Mouse (Mus musculus): ENCODE results near the gene Znhit6. TPM values are rescaled to one million over a fixed set of nuclear protein-coding genes. Genes with fewer than 3 reads are reported as not detected.
A peak's percentile ranks its signal among the peaks of the same experiment; 100 is the strongest.

The Znhit6 gene
- polyA plus RNA-seq, 1 experiment = 26.9 TPM

- H3K36me3 ChIP-seq (ENCODE audit: control insufficient read depth, insufficient read depth) = peaks cover 47% of the 10 kb centered on the region
- H3ac ChIP-seq (ENCODE audit: control insufficient read depth, insufficient read length, low read depth) = peak overlapping the region; percentile 87
- peaks cover 59% of the 10 kb centered on the region for H3K79me2 ChIP-seq (ENCODE audit: control insufficient read depth, insufficient read depth)
- TF ChIP-seq USF1 (IDR thresholded peaks at IDR 0.05; ENCODE audit: low read depth) (no peak), MYOG (IDR thresholded peaks at IDR 0.05; ENCODE audit: control insufficient read depth, extremely low read depth, insufficient read length) (no peak), CEBPB (IDR thresholded peaks at IDR 0.05; ENCODE audit: low read depth) (no peak), MAX (IDR thresholded peaks at IDR 0.05) (no peak), CTCF (IDR thresholded peaks at IDR 0.05; ENCODE audit: control insufficient read depth, insufficient read depth, insufficient read length) (no peak), FOSL1 (IDR thresholded peaks at IDR 0.05; ENCODE audit: insufficient read depth, low read length, poor library complexity, severe bottlenecking) (no peak), MYOD1 (IDR thresholded peaks at IDR 0.05; ENCODE audit: control insufficient read depth, insufficient read length, low read depth) (no peak)
- H3K27me3 ChIP-seq (ENCODE audit: control insufficient read depth, insufficient read depth, insufficient read length) = no peaks in the 10 kb centered on the region
- peak overlapping the region; percentile 80 for H3K4me3 ChIP-seq (ENCODE audit: insufficient read depth, poor library complexity, severe bottlenecking)
- H3K79me3 ChIP-seq (ENCODE audit: low read depth) = peaks cover 55% of the 10 kb centered on the region
Measured at GRCm38 (mm10) chr3:145576876-145577275, 871 bp downstream of the Znhit6 start.

GRCm38 (mm10) chr3:145583043-145583442 is 7.0 kb downstream of the Znhit6 start:
- Histone ChIP-seq H3K36me3 (ENCODE audit: control insufficient read depth, insufficient read depth) (peaks cover 95% of the 10 kb centered on the region), H3K79me3 (ENCODE audit: low read depth) (peaks cover 65% of the 10 kb centered on the region), H3ac (ENCODE audit: control insufficient read depth, insufficient read length, low read depth) (no peak overlapping the region)

GRCm38 (mm10) chr3:145583522-145584200 is 7.7 kb downstream of the Znhit6 start:
- no peak for TF ChIP-seq FOSL1 (IDR thresholded peaks at IDR 0.05; ENCODE audit: insufficient read depth, low read length, poor library complexity, severe bottlenecking)
- TF ChIP-seq MYOD1 (IDR thresholded peaks at IDR 0.05; ENCODE audit: control insufficient read depth, insufficient read length, low read depth) = no peak
- TF ChIP-seq CEBPB (IDR thresholded peaks at IDR 0.05; ENCODE audit: low read depth) = no peak
- TF ChIP-seq CTCF (IDR thresholded peaks at IDR 0.05; ENCODE audit: control insufficient read depth, insufficient read depth, insufficient read length) = no peak
- no peak for TF ChIP-seq MYOG (IDR thresholded peaks at IDR 0.05; ENCODE audit: control insufficient read depth, extremely low read depth, insufficient read length)
- no peak for TF ChIP-seq MAX (IDR thresholded peaks at IDR 0.05)
- no peak for TF ChIP-seq USF1 (IDR thresholded peaks at IDR 0.05; ENCODE audit: low read depth)
- Histone ChIP-seq H3K36me3 (ENCODE audit: control insufficient read depth, insufficient read depth) (peaks cover 91% of the 10 kb centered on the region), H3K27me3 (ENCODE audit: control insufficient read depth, insufficient read depth, insufficient read length) (no peaks in the 10 kb centered on the region), H3K4me3 (ENCODE audit: insufficient read depth, poor library complexity, severe bottlenecking) (no peak overlapping the region), H3K79me3 (ENCODE audit: low read depth) (peaks cover 59% of the 10 kb centered on the region), H3K79me2 (ENCODE audit: control insufficient read depth, insufficient read depth) (peaks cover 85% of the 10 kb centered on the region), H3ac (ENCODE audit: control insufficient read depth, insufficient read length, low read depth) (no peak overlapping the region)

More at GRCm38 (mm10) chr3:145583043-145583442, 7.0 kb downstream of the Znhit6 start:
- peaks cover 91% of the 10 kb centered on the region for H3K79me2 ChIP-seq (ENCODE audit: control insufficient read depth, insufficient read depth)
- H3K4me3 ChIP-seq (ENCODE audit: insufficient read depth, poor library complexity, severe bottlenecking) = no peak overlapping the region
- no peaks in the 10 kb centered on the region for H3K27me3 ChIP-seq (ENCODE audit: control insufficient read depth, insufficient read depth, insufficient read length)
- no peak for TF ChIP-seq USF1 (IDR thresholded peaks at IDR 0.05; ENCODE audit: low read depth)

- H3K79me3 ChIP-seq (ENCODE audit: low read depth) = peaks cover 12% of the 10 kb centered on the region
- H3K36me3 ChIP-seq (ENCODE audit: control insufficient read depth, insufficient read depth) = peaks cover 84% of the 10 kb centered on the region
- H3ac ChIP-seq (ENCODE audit: control insufficient read depth, insufficient read length, low read depth) = no peak overlapping the region
- no peak for TF ChIP-seq MAX (IDR thresholded peaks at IDR 0.05)
- TF ChIP-seq MYOG (IDR thresholded peaks at IDR 0.05; ENCODE audit: control insufficient read depth, extremely low read depth, insufficient read length) = no peak
- no peak for TF ChIP-seq FOSL1 (IDR thresholded peaks at IDR 0.05; ENCODE audit: insufficient read depth, low read length, poor library complexity, severe bottlenecking)
- no peak for TF ChIP-seq CEBPB (IDR thresholded peaks at IDR 0.05; ENCODE audit: low read depth)
- TF ChIP-seq USF1 (IDR thresholded peaks at IDR 0.05; ENCODE audit: low read depth) = no peak
- no peak for TF ChIP-seq MYOD1 (IDR thresholded peaks at IDR 0.05; ENCODE audit: control insufficient read depth, insufficient read length, low read depth)
- no peak for TF ChIP-seq CTCF (IDR thresholded peaks at IDR 0.05; ENCODE audit: control insufficient read depth, insufficient read depth, insufficient read length)
- H3K4me3 ChIP-seq (ENCODE audit: insufficient read depth, poor library complexity, severe bottlenecking) = no peak overlapping the region
- H3K27me3 ChIP-seq (ENCODE audit: control insufficient read depth, insufficient read depth, insufficient read length) = no peaks in the 10 kb centered on the region
- peaks cover 36% of the 10 kb centered on the region for H3K79me2 ChIP-seq (ENCODE audit: control insufficient read depth, insufficient read depth)
Measured at GRCm38 (mm10) chr3:145590562-145590961, 14.6 kb downstream of the Znhit6 start.

- Histone ChIP-seq H3ac (ENCODE audit: control insufficient read depth, insufficient read length, low read depth) (no peak overlapping the region), H3K4me3 (ENCODE audit: insufficient read depth, poor library complexity, severe bottlenecking) (no peak overlapping the region), H3K79me3 (ENCODE audit: low read depth) (peaks cover 11% of the 10 kb centered on the region), H3K79me2 (ENCODE audit: control insufficient read depth, insufficient read depth) (peaks cover 21% of the 10 kb centered on the region), H3K27me3 (ENCODE audit: control insufficient read depth, insufficient read depth, insufficient read length) (no peaks in the 10 kb centered on the region), H3K36me3 (ENCODE audit: control insufficient read depth, insufficient read depth) (peaks cover 77% of the 10 kb centered on the region)
- TF ChIP-seq USF1 (IDR thresholded peaks at IDR 0.05; ENCODE audit: low read depth) = no peak
- no peak for TF ChIP-seq FOSL1 (IDR thresholded peaks at IDR 0.05; ENCODE audit: insufficient read depth, low read length, poor library complexity, severe bottlenecking)
- TF ChIP-seq MYOD1 (IDR thresholded peaks at IDR 0.05; ENCODE audit: control insufficient read depth, insufficient read length, low read depth) = no peak
- no peak for TF ChIP-seq MAX (IDR thresholded peaks at IDR 0.05)
- no peak for TF ChIP-seq CEBPB (IDR thresholded peaks at IDR 0.05; ENCODE audit: low read depth)
- no peak for TF ChIP-seq MYOG (IDR thresholded peaks at IDR 0.05; ENCODE audit: control insufficient read depth, extremely low read depth, insufficient read length)
- TF ChIP-seq CTCF (IDR thresholded peaks at IDR 0.05; ENCODE audit: control insufficient read depth, insufficient read depth, insufficient read length) = no peak
Measured at GRCm38 (mm10) chr3:145591841-145592542, 16.0 kb downstream of the Znhit6 start.
